Mouse (Mus musculus) hematopoietic multipotent progenitor cell, adult 10-12 weeks (in vitro differentiated cells): Measurements from ENCODE around the gene Ocrl. TPM values are rescaled to one million over a fixed set of nuclear protein-coding genes. Genes with fewer than 3 reads are reported as not detected.

ENCODE experiments used
- polyA plus RNA-seq: library from polyadenylated mRNA; stranded (reverse); fragments of >175 nt; gene quantifications from 2 replicates; pipeline ENCODE4 v1.2.3, GENCODE M21; 2012; ENCODE audit warnings: low replicate concordance

The Ocrl gene
- polyA plus RNA-seq = 1.6 and 1.8 TPM in 2 replicates

GRCm38 (mm10) chrX:47912306-47912792, at the start of gene Ocrl:
Gene Ocrl, plus strand, starts transcription at chrX:47912387.

GRCm38 (mm10) chrX:47892431-47893024, 19.7 kb upstream of the Ocrl start, which contains the start of gene Smarca1:
Gene Smarca1, minus strand, starts transcription at chrX:47892974.

Other genes with a start within 250 kb of the Ocrl start
- not detected in 2 replicates for gene Smarca1, start 19.4 kb upstream of the Ocrl start, polyA plus RNA-seq
- 0.17 and 0.30 TPM in 2 replicates for gene Apln, start 122.5 kb downstream of the Ocrl start, polyA plus RNA-seq
- gene Xpnpep2, start 196.3 kb downstream of the Ocrl start, polyA plus RNA-seq = not detected in 2 replicates
- gene Sash3, start 234.0 kb downstream of the Ocrl start, polyA plus RNA-seq = 77.5 and 141 TPM in 2 replicates